Mouse (Mus musculus) midbrain, embryonic 11.5 days (tissue): ENCODE results near the gene Gm21958. TPM values are rescaled to one million over a fixed set of nuclear protein-coding genes. Genes with fewer than 3 reads are reported as not detected.

Source experiments
- ATAC-seq: fragments of 200-750 bp; cut with Nextera tagmentation; 2 replicates; pipeline ENCODE4 v1.8.0; 2017; ENCODE audit warnings: moderate TSS enrichment, moderate library complexity; ENCODE audit not compliant: low FRiP score
- DNase-seq: peaks from one replicate; pipeline ENCODE4 v3.0.0; 2015; ENCODE audit warnings: low spot score; ENCODE audit errors: missing footprints
- H3K27ac ChIP-seq: fragments of 300-500 bp; sonication (generic); 2 replicates; pipeline ENCODE4 v1.5.1; 2014; ENCODE audit warnings: low read depth, low read length
- H3K27me3 ChIP-seq: fragments of 300-500 bp; sonication (generic); 2 replicates; pipeline ENCODE4 v1.6.1; 2014; ENCODE audit warnings: mild to moderate bottlenecking, low read length, moderate library complexity, mixed read lengths; ENCODE audit not compliant: control insufficient read depth, insufficient read depth
- H3K36me3 ChIP-seq: fragments of 300-500 bp; sonication (generic); 2 replicates; pipeline ENCODE4 v1.6.1; 2014; ENCODE audit warnings: mild to moderate bottlenecking, low read length, moderate library complexity, mixed read lengths; ENCODE audit not compliant: control insufficient read depth, insufficient read depth
- H3K4me1 ChIP-seq: fragments of 300-500 bp; sonication (generic); 2 replicates; pipeline ENCODE4 v1.6.1; 2014; ENCODE audit warnings: low read length; ENCODE audit not compliant: control insufficient read depth, insufficient read depth
- H3K4me2 ChIP-seq: fragments of 300-500 bp; sonication (generic); 2 replicates; pipeline ENCODE4 v1.6.1; 2014; ENCODE audit warnings: mild to moderate bottlenecking, moderate library complexity
- H3K4me3 ChIP-seq: fragments of 300-500 bp; sonication (generic); 2 replicates; pipeline ENCODE4 v1.5.1; 2014; ENCODE audit warnings: low read depth, low read length
- H3K9ac ChIP-seq: fragments of 300-500 bp; sonication (generic); 2 replicates; pipeline ENCODE4 v1.6.1; 2014; ENCODE audit warnings: low read length
- H3K9me3 ChIP-seq: fragments of 300-500 bp; sonication (generic); 2 replicates; pipeline ENCODE4 v1.6.1; 2016; ENCODE audit warnings: low read length; ENCODE audit not compliant: control insufficient read depth
- WGBS: fragments of 180-500 bp; shearing (Covaris S2); extraction: QIAGEN DNeasy Blood & Tissue Kit; methylation state at CpG from one replicate; pipeline ENCODE4 v1.1.7; 2014; 5-methylcytosine and 5-hydroxymethylcytosine counted together
- polyA plus RNA-seq: library from polyadenylated mRNA; unstranded; fragments of >200 nt; fragmentation: Nextera tagmentation; extraction: Ambion mirVana; gene quantifications from 2 replicates; pipeline ENCODE4 v1.2.1, GENCODE M21; 2014

The Gm21958 gene
- 0.61 TPM in 1 of 2 replicates, not detected in the other for polyA plus RNA-seq

DNA sequence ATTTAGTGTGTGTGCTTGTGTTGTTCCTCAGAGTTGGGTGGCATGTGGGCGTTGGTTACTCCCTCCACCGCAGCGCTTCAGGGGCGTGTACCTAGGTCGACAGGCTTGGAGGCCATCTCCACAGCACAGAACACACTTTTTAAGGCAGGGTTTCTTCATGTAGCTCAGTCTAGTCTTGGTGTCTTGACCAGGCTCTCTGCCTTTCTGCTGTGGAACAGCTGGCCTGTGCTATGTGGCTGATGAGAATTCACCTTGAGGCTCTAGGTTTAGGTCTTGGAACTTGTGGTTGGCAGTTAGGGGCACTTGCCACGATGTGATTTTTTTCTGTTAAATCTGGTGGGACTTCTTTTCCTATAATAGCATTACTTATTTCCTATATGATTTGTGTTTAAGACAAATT, at the start of gene Gm21958:
Gene Gm21958 (minus strand): TSS at position 101 of the 400 bp plus-strand sequence.
- no peak within 1 kb of the TSS for H3K4me2 ChIP-seq
- DNase-seq (no peak), ATAC-seq (no peak)
- H3K9me3 ChIP-seq: no peaks in the 10 kb centered on the region
- no peaks in the 10 kb centered on the region for H3K27me3 ChIP-seq
- H3K4me3 ChIP-seq: no peak within 1 kb of the TSS
- no peaks in the 10 kb centered on the region for H3K4me1 ChIP-seq
- H3K36me3 ChIP-seq: peaks cover 25% of the 10 kb centered on the region
- H3K9ac ChIP-seq: no peak within 1 kb of the TSS
- WGBS: 91% methylated on average over 6 of the region's 6 CpGs
- H3K27ac ChIP-seq: no peak within 1 kb of the TSS

DNA sequence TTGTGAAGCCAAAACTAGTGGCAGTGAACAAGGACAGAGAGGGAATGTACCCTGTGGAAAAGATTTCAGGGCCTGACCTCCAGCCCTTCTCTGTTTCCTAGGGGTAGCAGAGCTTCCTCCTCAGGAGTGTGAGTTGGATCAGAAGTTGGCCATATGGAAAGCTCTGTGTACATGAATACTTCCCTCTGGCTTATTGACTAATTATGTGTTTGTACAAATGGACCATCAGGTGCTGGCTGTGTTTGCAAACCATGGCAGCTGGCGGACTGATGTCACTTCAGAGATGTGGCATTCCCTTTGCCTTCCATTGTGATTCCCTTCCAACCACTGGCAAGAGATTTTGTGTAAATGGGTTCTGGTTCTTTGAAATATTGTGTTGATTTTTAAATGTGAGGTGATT, 47.1 kb upstream of the Gm21958 start:
- no peak overlapping the region for H3K9ac ChIP-seq
- 0 out of 2 replicates have a peak, but pooled peaks cover 1% of the 10 kb centered on the region for H3K4me1 ChIP-seq
- no peak overlapping the region for H3K4me2 ChIP-seq
- H3K27me3 ChIP-seq: no peaks in the 10 kb centered on the region; the same call in 1 of the 2 replicates
- 88% methylated on average over 1 of the region's 1 CpGs for WGBS
- H3K9me3 ChIP-seq: no peaks in the 10 kb centered on the region
- no peak overlapping the region for H3K27ac ChIP-seq
- ATAC-seq (no peak), DNase-seq (no peak)
- H3K36me3 ChIP-seq: no peaks in the 10 kb centered on the region
- H3K4me3 ChIP-seq: no peak overlapping the region

DNA sequence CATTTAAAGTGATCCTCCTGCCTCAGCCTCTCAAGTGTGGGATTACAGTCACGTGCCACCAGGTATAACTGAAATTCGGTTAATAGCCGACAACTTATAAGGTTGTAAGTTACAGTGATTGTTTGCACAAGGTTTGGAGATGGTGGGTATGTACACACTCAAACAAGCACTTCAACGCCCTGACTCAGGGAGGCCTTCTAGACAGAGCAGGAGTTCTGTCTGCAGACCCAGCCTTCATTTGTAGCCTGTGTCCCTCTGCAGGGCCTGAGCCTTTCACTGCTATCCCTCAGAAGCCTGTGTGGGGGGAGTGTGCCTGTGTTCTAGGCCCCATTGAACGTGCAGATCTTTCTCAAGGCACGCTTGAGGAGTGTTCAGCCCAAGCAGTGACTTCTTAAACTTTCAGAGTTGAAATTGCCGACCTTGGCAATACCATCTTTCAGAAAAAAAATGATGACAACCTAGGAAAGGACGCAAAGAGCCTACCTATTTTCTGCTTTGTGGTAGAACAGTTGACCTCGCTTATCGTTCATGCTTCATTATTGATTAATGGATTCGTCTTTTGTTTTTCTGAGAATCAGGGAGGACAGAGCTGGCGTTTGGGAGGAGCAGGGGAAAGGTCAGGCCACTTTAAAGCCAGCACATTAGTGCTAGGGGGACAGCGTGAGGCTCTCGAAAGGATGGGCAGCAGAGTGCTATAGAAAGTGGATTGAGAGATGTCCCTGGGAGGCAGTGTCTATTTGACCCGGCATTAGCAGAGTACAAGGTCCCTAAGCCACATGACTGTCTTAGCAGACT, 46.4 kb upstream of the Gm21958 start:
- ATAC-seq (no peak), DNase-seq (no peak)
- Histone ChIP-seq H3K27ac (no peak overlapping the region), H3K9ac (no peak overlapping the region), H3K4me3 (no peak overlapping the region), H3K9me3 (no peaks in the 10 kb centered on the region), H3K4me1 (peaks cover 6% of the 10 kb centered on the region; the same call in 1 of the 2 replicates), H3K4me2 (no peak overlapping the region), H3K36me3 (no peaks in the 10 kb centered on the region), H3K27me3 (peaks cover 3% of the 10 kb centered on the region)
- 51% methylated on average over 15 of the region's 15 CpGs for WGBS

DNA sequence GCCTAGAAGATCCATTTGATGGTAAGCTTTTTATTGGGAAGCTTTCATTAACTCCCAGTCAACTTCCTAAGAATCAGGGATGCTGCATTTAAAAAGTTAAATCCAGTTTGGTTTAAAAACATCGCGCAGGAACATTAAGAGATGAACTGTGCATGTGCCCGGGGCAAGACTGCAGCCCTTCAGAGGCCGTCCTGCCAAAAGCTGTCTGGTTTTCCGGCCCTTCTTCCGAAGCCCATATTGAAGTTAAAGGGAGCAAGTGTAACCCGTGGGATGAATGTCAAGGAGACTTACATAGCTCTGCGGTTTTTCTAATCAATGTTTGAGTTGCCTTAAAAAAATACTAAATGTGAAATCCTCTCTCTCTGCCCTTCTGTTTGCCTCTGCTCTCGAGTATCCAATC, 45.1 kb upstream of the Gm21958 start:
- Histone ChIP-seq H3K27me3 (peaks cover 4% of the 10 kb centered on the region), H3K9me3 (no peaks in the 10 kb centered on the region), H3K36me3 (no peaks in the 10 kb centered on the region), H3K27ac (no peak overlapping the region), H3K4me1 (peaks cover 10% of the 10 kb centered on the region; the same call in 1 of the 2 replicates), H3K4me3 (no peak overlapping the region), H3K9ac (no peak overlapping the region), H3K4me2 (no peak overlapping the region)
- DNase-seq: no peak
- WGBS: 76% methylated on average over 9 of the region's 9 CpGs
- no peak for ATAC-seq

DNA sequence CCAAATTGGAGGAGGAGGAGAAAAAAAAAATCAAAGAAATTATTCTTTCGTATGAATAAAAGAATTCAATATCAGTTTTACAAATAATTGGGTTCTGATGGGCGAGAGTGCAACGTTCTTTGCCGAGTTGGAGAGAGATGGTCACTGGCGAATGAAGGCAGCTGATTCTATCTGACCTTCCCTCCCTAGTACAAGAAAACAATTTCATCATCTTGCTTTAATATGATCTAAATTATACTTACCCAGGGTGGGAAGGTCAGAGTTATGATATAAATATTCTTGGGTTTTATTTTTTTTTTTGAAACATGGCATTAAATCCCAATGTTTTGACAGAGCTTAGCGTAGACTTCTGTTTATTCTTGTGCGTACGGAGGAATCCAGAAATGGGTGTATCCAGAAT, 43.3 kb upstream of the Gm21958 start:
- H3K4me3 ChIP-seq: no peak overlapping the region
- H3K4me2 ChIP-seq: no peak overlapping the region
- peaks cover 10% of the 10 kb centered on the region; the same call in 1 of the 2 replicates for H3K4me1 ChIP-seq
- H3K36me3 ChIP-seq: no peaks in the 10 kb centered on the region
- no peak for DNase-seq
- H3K27me3 ChIP-seq: peaks cover 4% of the 10 kb centered on the region
- H3K27ac ChIP-seq: no peak overlapping the region
- H3K9me3 ChIP-seq: no peaks in the 10 kb centered on the region
- WGBS: 84% methylated on average over 8 of the region's 8 CpGs
- no peak overlapping the region for H3K9ac ChIP-seq
- ATAC-seq: no peak

DNA sequence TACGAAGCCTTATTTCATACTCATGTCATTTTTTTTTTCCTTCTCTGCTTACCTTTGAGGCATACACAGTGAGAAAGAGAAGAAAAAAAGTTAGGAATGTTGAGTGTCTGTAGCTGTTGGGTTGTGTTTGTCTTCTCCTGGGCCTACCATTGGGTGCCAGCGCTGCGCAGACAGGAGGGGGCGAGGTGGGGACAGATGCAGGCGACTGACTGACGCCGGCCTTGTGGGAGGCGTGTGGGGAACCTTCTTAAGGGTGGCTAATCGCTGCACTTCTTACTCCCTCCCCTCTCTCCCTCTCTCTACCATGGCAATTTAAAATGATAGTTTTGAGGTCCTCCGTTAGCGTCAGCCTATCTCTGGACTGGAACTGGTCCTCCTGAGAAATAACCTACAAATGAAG, 41.9 kb upstream of the Gm21958 start:
- H3K9me3 ChIP-seq: no peaks in the 10 kb centered on the region
- no peak overlapping the region for H3K9ac ChIP-seq
- ATAC-seq: peak; percentile 40; the same call in 1 of the 2 replicates

DNA sequence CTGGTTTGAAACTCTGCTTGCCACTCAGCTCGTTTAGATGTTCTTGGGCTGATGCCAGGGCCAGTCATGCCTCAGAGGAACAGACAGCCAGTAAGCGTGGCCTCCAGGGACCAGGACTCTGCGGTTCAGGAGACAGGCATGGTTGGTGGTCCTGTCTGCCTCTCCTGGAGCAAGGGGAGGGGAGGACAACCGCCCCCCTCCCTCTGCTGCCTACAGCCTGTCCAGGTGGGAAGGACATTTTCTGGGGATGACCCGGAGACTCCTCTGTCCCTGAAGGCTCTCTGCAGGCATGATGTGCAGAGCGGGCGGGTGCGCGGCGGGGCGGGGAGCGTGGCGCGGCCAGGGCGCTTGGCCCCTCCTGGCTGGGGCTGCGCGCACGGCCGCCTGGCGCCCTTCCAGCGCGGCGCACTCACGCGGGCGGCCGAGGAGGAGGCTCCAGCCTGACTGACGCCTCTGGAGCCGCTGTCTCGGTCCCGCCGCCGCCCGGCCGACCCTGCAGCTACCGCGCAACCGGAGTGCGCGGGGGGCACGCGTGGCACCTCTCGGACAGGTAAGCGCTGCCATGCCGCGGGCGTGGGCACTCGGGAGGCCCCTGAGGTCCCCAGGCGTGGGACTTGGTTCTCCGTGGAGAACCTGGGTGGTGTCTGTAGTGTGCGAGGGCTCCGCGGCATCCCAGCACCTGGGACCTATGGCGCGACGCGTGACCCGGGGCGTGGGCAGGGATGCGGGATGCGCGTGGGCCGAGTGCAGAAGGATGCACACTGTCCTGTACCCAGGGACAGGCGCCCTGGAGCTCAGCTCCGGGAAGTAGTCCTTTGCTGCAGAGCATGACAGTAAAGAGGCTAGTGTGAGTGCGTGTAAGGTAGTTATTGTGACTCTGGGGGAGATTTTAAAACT, 41.2 kb upstream of the Gm21958 start, which contains the start of gene Smad9:
Gene Smad9 (plus strand): TSS at position 438 of the 897 bp plus-strand sequence.
- Histone ChIP-seq H3K4me3 (peak within 1 kb of the TSS; percentile 55), H3K27me3 (peaks cover 4% of the 10 kb centered on the region), H3K27ac (no peak within 1 kb of the TSS), H3K4me1 (peaks cover 10% of the 10 kb centered on the region; the same call in 1 of the 2 replicates), H3K36me3 (peaks cover 4% of the 10 kb centered on the region), H3K9me3 (no peaks in the 10 kb centered on the region), H3K4me2 (peak within 1 kb of the TSS; percentile 100), H3K9ac (peak within 1 kb of the TSS; percentile 57)
- ATAC-seq (peak; percentile 86), DNase-seq (peak; percentile 91)
- WGBS: under 1% methylated on average over 60 of the region's 66 CpGs

More for the DNA sequence above, 41.9 kb upstream of the Gm21958 start:
- Histone ChIP-seq H3K27ac (no peak overlapping the region), H3K4me1 (peaks cover 10% of the 10 kb centered on the region; the same call in 1 of the 2 replicates), H3K27me3 (peaks cover 4% of the 10 kb centered on the region), H3K36me3 (no peaks in the 10 kb centered on the region; the same call in 1 of the 2 replicates), H3K4me3 (peak overlapping the region; percentile 55), H3K4me2 (peak overlapping the region; percentile 100)
- peak; percentile 93 for DNase-seq
- WGBS: 1% methylated on average over 11 of the region's 11 CpGs

DNA sequence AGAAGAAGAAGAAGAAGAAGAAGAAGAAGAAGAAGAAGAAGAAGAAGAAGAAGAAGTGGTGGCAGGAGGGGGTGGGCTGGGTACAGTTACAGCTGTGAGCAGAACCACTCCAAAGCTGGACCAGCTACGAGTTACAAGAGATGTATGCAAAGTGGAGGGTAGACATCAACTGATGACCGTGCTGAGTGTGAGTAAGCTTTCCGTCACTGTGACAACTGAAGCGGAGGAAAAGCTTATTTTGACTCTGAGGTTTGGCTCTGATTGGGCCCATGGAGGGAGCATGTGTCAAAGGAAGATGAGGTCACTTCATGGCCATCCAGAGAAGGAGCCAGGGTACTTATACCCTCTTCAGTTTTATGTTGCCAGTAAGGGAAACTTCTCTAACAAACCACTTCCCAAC, 39.3 kb upstream of the Gm21958 start:
- Histone ChIP-seq H3K9me3 (no peaks in the 10 kb centered on the region), H3K9ac (no peak overlapping the region), H3K27ac (no peak overlapping the region), H3K4me2 (no peak overlapping the region), H3K4me1 (peaks cover 10% of the 10 kb centered on the region; the same call in 1 of the 2 replicates), H3K4me3 (no peak overlapping the region), H3K27me3 (peaks cover 4% of the 10 kb centered on the region), H3K36me3 (peaks cover 14% of the 10 kb centered on the region)
- DNase-seq (no peak), ATAC-seq (no peak)
- 84% methylated on average over 4 of the region's 4 CpGs for WGBS
